Comparison of ENCODE assay signal across 22 mouse cellular contexts in genomic region chr12:51323604-51324003, GRCm38 (mm10). TPM values are rescaled to one million over a fixed set of nuclear protein-coding genes. Genes with fewer than 3 reads are reported as not detected.
A peak's percentile ranks its signal among the peaks of the same experiment; 100 is the strongest.
DNase-seq lines count a peak whose midpoint lies in the region; ATAC-seq and TF ChIP-seq lines count a peak whose summit lies in the region.
"Had no signal": no experiment of that assay in that cellular context is flagged by ENCODE, and none has a peak within 500 bp of the region (broad histone marks: within the 10 kb centered on the region; RNA-seq: fewer than 3 reads in every experiment).

No protein-coding gene starts in this region.

- no peaks in the 10 kb centered on the region for H3K27me3 ChIP-seq in kidney, postnatal 0 days (ENCODE audit: insufficient read depth, low read length)
- no peaks in the 10 kb centered on the region for H3K27me3 ChIP-seq in kidney, embryonic 15.5 days
- H3K27me3 ChIP-seq: forebrain, embryonic 13.5 days; heart, embryonic 13.5 days; intestine, embryonic 15.5 days; liver, embryonic 13.5 days; midbrain, embryonic 15.5 days had no signal

- H3K4me1 ChIP-seq in kidney, postnatal 0 days (replicated peaks; ENCODE audit: insufficient read depth, low read length), result no peaks in the 10 kb centered on the region
- H3K4me1 ChIP-seq in kidney, embryonic 15.5 days, result no peaks in the 10 kb centered on the region
- H3K4me1 ChIP-seq: forebrain, embryonic 13.5 days; heart, embryonic 13.5 days; intestine, embryonic 15.5 days; liver, embryonic 13.5 days; midbrain, embryonic 15.5 days had no signal

- H3K36me3 ChIP-seq in kidney, postnatal 0 days (ENCODE audit: insufficient read depth, low read length), result no peaks in the 10 kb centered on the region
- H3K36me3 ChIP-seq in kidney, embryonic 15.5 days, result no peaks in the 10 kb centered on the region
- H3K36me3 ChIP-seq: heart, embryonic 13.5 days; intestine, embryonic 15.5 days; liver, embryonic 13.5 days; midbrain, embryonic 15.5 days had no signal

- ATAC-seq in frontal cortex, adult (ENCODE audit: low TSS enrichment), result 0 out of 2 replicates have a peak, but pooled peaks have one; percentile 38
- no peak for ATAC-seq in kidney, postnatal 0 days (replicated peaks; ENCODE audit: low FRiP score, low read depth)
- ATAC-seq in kidney, embryonic 15.5 days (replicated peaks; ENCODE audit: low FRiP score), result no peak
- ATAC-seq: forebrain, embryonic 13.5 days; intestine, embryonic 15.5 days; midbrain, embryonic 15.5 days had no signal

- 96% methylated on average over 3 of the region's 3 CpGs for WGBS in kidney, postnatal 0 days
- 92% methylated on average over 3 of the region's 3 CpGs for WGBS in kidney, embryonic 15.5 days

- H3K9ac ChIP-seq in kidney, postnatal 0 days (ENCODE audit: low read depth, low read length), result no peak overlapping the region
- no peak overlapping the region for H3K9ac ChIP-seq in kidney, embryonic 15.5 days
- H3K9ac ChIP-seq: forebrain, embryonic 13.5 days; heart, embryonic 13.5 days; hindbrain, embryonic 14.5 days; intestine, embryonic 15.5 days; liver, embryonic 13.5 days; midbrain, embryonic 15.5 days had no signal

- no peak overlapping the region for H3K27ac ChIP-seq in kidney, postnatal 0 days
- no peak overlapping the region for H3K27ac ChIP-seq in kidney, embryonic 15.5 days
- H3K27ac ChIP-seq: forebrain, embryonic 13.5 days; heart, embryonic 13.5 days; hindbrain, embryonic 14.5 days; intestine, embryonic 15.5 days; liver, embryonic 13.5 days; midbrain, embryonic 15.5 days had no signal

- no peak for DNase-seq in frontal cortex, postnatal 10 days (ENCODE audit: low spot score in 2 of 2)
- DNase-seq in kidney, postnatal 0 days (ENCODE audit: low spot score), result no peak
- peak; percentile 45 for DNase-seq in 416B (ENCODE audit: low read depth)
- DNase-seq in brain, adult 2 months (ENCODE audit: low read depth, low spot score), result peak; percentile 9
- DNase-seq in right cerebral cortex, postnatal 25 days, result no peak
- no peak for DNase-seq in embryo, embryonic 9.5 days (ENCODE audit: extremely low spot score)
- DNase-seq: adrenal gland, adult 8-10 months; cerebellum, adult 11 months; cerebellum, postnatal 14 days; gastrocnemius, postnatal 36 days; kidney, postnatal 14 days; liver, embryonic 13.5 days; thymus, postnatal 25 days had no signal

- TF ChIP-seq CTCF in kidney, postnatal 0 days (IDR thresholded peaks at IDR 0.05; ENCODE audit: low read depth), result peak; percentile 39; the same call in 1 of the 2 replicates

- H3K4me2 ChIP-seq in kidney, postnatal 0 days (ENCODE audit: low read length), result no peak overlapping the region
- no peak overlapping the region for H3K4me2 ChIP-seq in kidney, embryonic 15.5 days
- H3K4me2 ChIP-seq: forebrain, embryonic 13.5 days; heart, embryonic 13.5 days; hindbrain, embryonic 14.5 days; intestine, embryonic 15.5 days; liver, embryonic 13.5 days; midbrain, embryonic 15.5 days had no signal

- no peak overlapping the region for H3K4me3 ChIP-seq in kidney, postnatal 0 days (replicated peaks; ENCODE audit: low read depth, low read length)
- H3K4me3 ChIP-seq in kidney, embryonic 15.5 days (replicated peaks), result no peak overlapping the region
- H3K4me3 ChIP-seq: erythroblast, embryonic 14.5 days; forebrain, embryonic 13.5 days; heart, embryonic 13.5 days; intestine, embryonic 15.5 days; liver, embryonic 13.5 days; midbrain, embryonic 15.5 days; myocyte had no signal

- H3K9me3 ChIP-seq in kidney, postnatal 0 days (replicated peaks; ENCODE audit: low read length), result no peaks in the 10 kb centered on the region
- no peaks in the 10 kb centered on the region for H3K9me3 ChIP-seq in kidney, embryonic 15.5 days (replicated peaks)
- H3K9me3 ChIP-seq: forebrain, embryonic 13.5 days; intestine, embryonic 15.5 days; liver, embryonic 13.5 days; midbrain, embryonic 15.5 days had no signal

RNA-seq across cellular contexts. Expression of gene G2e3, which starts 24.3 kb away (rescaled TPM):
- 19.0 and 19.6 TPM in 2 replicates for polyA plus RNA-seq in kidney, postnatal 0 days (2015; fragmentation: Nextera tagmentation; extraction: Ambion mirVana)
- polyA plus RNA-seq in kidney, embryonic 15.5 days (2015; fragmentation: Nextera tagmentation; extraction: Ambion mirVana), result 32.8 and 33.7 TPM in 2 replicates

RNA-seq across cellular contexts. Expression of gene Scfd1, which starts 53.7 kb away (rescaled TPM):
- 83.9 and 85.1 TPM in 2 replicates for polyA plus RNA-seq in kidney, postnatal 0 days (2015; fragmentation: Nextera tagmentation; extraction: Ambion mirVana)
- 83.0 and 85.4 TPM in 2 replicates for polyA plus RNA-seq in kidney, embryonic 15.5 days (2015; fragmentation: Nextera tagmentation; extraction: Ambion mirVana)

Comparison
In these comparisons a context has a peak if more than half of its experiments do, and no peak if none do; other contexts are left out.
1. DNase-seq: peak in 416B (single experiment) and brain, adult 2 months (single experiment); none in frontal cortex, postnatal 10 days (0 of 2), kidney, postnatal 0 days (single experiment), right cerebral cortex, postnatal 25 days (single experiment) and embryo, embryonic 9.5 days (single experiment).